Mouse (Mus musculus): ENCODE data around the gene Gm17416. TPM values are rescaled to one million over a fixed set of nuclear protein-coding genes. Genes with fewer than 3 reads are reported as not detected.

Gm17416 gene
- total and polyA plus RNA-seq, 3 experiments, result not detected

GRCm38 (mm10) chr2:152599299-152599698 lies 30.2 kb downstream of the Gm17416 start, which contains the start of gene Defb45:
Gene Defb45 (minus strand): TSS chr2:152599399.
- Histone ChIP-seq H3K27me3 (ENCODE audit: control insufficient read depth in 1 of 2, insufficient read depth in 2 of 2, low read length in 2 of 2) (no peaks in the 10 kb centered on the region; a peak in 3 of 4 replicates), H3K9ac (ENCODE audit: control insufficient read depth, low read depth, low read length, poor library complexity, severe bottlenecking) (no peak within 1 kb of the TSS), H3K27ac (ENCODE audit: control insufficient read depth, low read depth, low read length) (no peak within 1 kb of the TSS), H3K4me1 (ENCODE audit: control insufficient read depth in 1 of 2, insufficient read depth in 2 of 2, low read length in 2 of 2) (peaks cover 0 to 7% of the 10 kb centered on the region in 2 experiments; a peak in 1 of 4 replicates), H3K36me3 (ENCODE audit: control insufficient read depth in 1 of 2, insufficient read depth in 2 of 2, low read length in 2 of 2) (peaks cover 0 to 3% of the 10 kb centered on the region in 2 experiments; a peak in 2 of 4 replicates), H3K4me3 (ENCODE audit: control insufficient read depth in 1 of 2, insufficient read depth in 1 of 2, low read depth in 2 of 2, low read length in 2 of 2) (no peak within 1 kb of the TSS), H3K9me3 (replicated peaks; ENCODE audit: insufficient read depth, low read length) (no peaks in the 10 kb centered on the region), H3K79me2 (ENCODE audit: control insufficient read depth, insufficient read depth, low read length, poor library complexity) (no peaks in the 10 kb centered on the region)
- TF ChIP-seq USF1 (IDR thresholded peaks at IDR 0.05; ENCODE audit: low read depth, low read length) (no peak), E2F4 (IDR thresholded peaks at IDR 0.05; ENCODE audit: borderline replicate concordance, low read depth, low read length) (no peak)
- no peak for DNase-seq (ENCODE audit: low read depth, low spot score)

DNA sequence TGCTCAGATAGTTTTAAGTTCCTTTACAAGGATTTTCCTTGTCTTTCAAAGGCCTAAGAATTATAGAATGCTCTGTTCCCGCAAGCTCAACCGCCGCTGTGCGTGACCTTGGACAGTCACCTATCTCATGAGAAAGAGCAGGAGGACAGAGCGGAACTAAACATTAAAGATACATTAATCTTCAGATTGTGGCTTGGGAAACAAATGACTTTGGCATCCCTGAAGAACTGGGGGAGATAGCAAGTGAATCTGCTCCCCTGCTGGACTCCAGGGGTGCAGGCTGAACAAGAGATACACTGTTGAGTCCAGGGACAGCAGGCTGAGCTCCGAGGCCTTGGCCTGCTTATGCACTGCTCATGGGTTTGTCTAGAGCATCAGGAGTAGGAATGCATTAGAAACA lies 30.9 kb downstream of the Gm17416 start:
- Histone ChIP-seq H3K27me3 (ENCODE audit: control insufficient read depth in 1 of 2, insufficient read depth in 2 of 2, low read length in 2 of 2) (no peaks in the 10 kb centered on the region; a peak in 2 of 4 replicates), H3K79me2 (ENCODE audit: control insufficient read depth, insufficient read depth, low read length, poor library complexity) (no peaks in the 10 kb centered on the region), H3K4me1 (ENCODE audit: control insufficient read depth in 1 of 2, insufficient read depth in 2 of 2, low read length in 2 of 2) (peaks cover 0 to 7% of the 10 kb centered on the region in 2 experiments; a peak in 1 of 4 replicates), H3K4me3 (ENCODE audit: control insufficient read depth in 1 of 2, insufficient read depth in 1 of 2, low read depth in 2 of 2, low read length in 2 of 2) (no peak overlapping the region), H3K9me3 (replicated peaks; ENCODE audit: insufficient read depth, low read length) (no peaks in the 10 kb centered on the region), H3K36me3 (ENCODE audit: control insufficient read depth in 1 of 2, insufficient read depth in 2 of 2, low read length in 2 of 2) (peaks cover 0 to 3% of the 10 kb centered on the region in 2 experiments; a peak in 2 of 4 replicates), H3K27ac (ENCODE audit: control insufficient read depth, low read depth, low read length) (no peak overlapping the region), H3K9ac (ENCODE audit: control insufficient read depth, low read depth, low read length, poor library complexity, severe bottlenecking) (no peak overlapping the region)
- TF ChIP-seq POLR2AphosphoS2 (IDR thresholded peaks at IDR 0.05; ENCODE audit: low read length) (no peak), MYC (IDR thresholded peaks at IDR 0.05; ENCODE audit: low read depth, low read length) (no peak), NRF1 (IDR thresholded peaks at IDR 0.05; ENCODE audit: insufficient read depth, low read depth, low read length, poor library complexity, severe bottlenecking) (no peak), EP300 (IDR thresholded peaks at IDR 0.05; ENCODE audit: low read depth in 1 of 2, low read length in 2 of 2) (no peak), MAX (IDR thresholded peaks at IDR 0.05; ENCODE audit: low read length) (no peak), ZNF384 (IDR thresholded peaks at IDR 0.05; ENCODE audit: low read depth, low read length) (no peak), ETS1 (IDR thresholded peaks at IDR 0.05; ENCODE audit: low read depth, low read length) (no peak), POLR2A (IDR thresholded peaks at IDR 0.05; ENCODE audit: control insufficient read depth in 1 of 2, insufficient read depth in 1 of 2, low read depth in 1 of 2, low read length in 2 of 2, poor library complexity in 1 of 2) (no peak), GATA1 (IDR thresholded peaks at IDR 0.05; ENCODE audit: low read depth, low read length) (no peak), SIN3A (IDR thresholded peaks at IDR 0.05; ENCODE audit: low read length) (no peak), USF2 (IDR thresholded peaks at IDR 0.05; ENCODE audit: borderline replicate concordance in 1 of 2, insufficient read depth in 1 of 2, low read depth in 1 of 2, low read length in 2 of 2) (no peak), KAT2A (conservative IDR thresholded peaks at IDR 0.05; ENCODE audit: low read depth, low read length) (no peak), GABPA (IDR thresholded peaks at IDR 0.05; ENCODE audit: low read depth, low read length) (no peak), ZC3H11A (IDR thresholded peaks at IDR 0.05; ENCODE audit: low read depth, low read length) (no peak), UBTF (IDR thresholded peaks at IDR 0.05; ENCODE audit: borderline replicate concordance, insufficient read depth, low read depth, low read length) (no peak), CTCF (IDR thresholded peaks at IDR 0.05 in 2 of 3, conservative IDR thresholded peaks at IDR 0.05 in 1 of 3; ENCODE audit: control insufficient read depth in 1 of 3, insufficient read depth in 1 of 3, low read depth in 2 of 3, low read length in 3 of 3, poor library complexity in 1 of 3, severe bottlenecking in 1 of 3) (no peak), MYB (IDR thresholded peaks at IDR 0.05; ENCODE audit: low read depth, low read length) (no peak)
- no peak for DNase-seq (ENCODE audit: low read depth, low spot score)

Data from MEL (cell line).